Mouse (Mus musculus): ENCODE results near the gene Tssk3. TPM values are rescaled to one million over a fixed set of nuclear protein-coding genes. Genes with fewer than 3 reads are reported as not detected.

Tssk3 gene
- total RNA-seq, 2 experiments from 2014 or later = not detected

GRCm38 (mm10) chr4:129496631-129497030 is 5.8 kb upstream of the Tssk3 start:
- H3K4me3 ChIP-seq = no peak overlapping the region
- intact Hi-C loops (cut with DNase I) = no loop called here
- no peak for TF ChIP-seq CTCF (IDR thresholded peaks at IDR 0.05)
- no peak for DNase-seq (ENCODE audit: extremely low spot score in 1 of 2, low spot score in 2 of 2)
- peak overlapping the region; percentile 78 for H3K27ac ChIP-seq

GRCm38 (mm10) chr4:129495672-129496562 is 5.1 kb upstream of the Tssk3 start:
- Histone ChIP-seq H3K4me3 (no peak overlapping the region), H3K27ac (peak overlapping the region; percentile 78)
- TF ChIP-seq CTCF (IDR thresholded peaks at IDR 0.05) = peak; percentile 15
- DNase-seq (ENCODE audit: extremely low spot score in 1 of 2, low spot score in 2 of 2) = peak; percentile 27 to 43
- intact Hi-C loops (cut with DNase I) = no loop called here

- DNase-seq (ENCODE audit: extremely low spot score in 1 of 2, low spot score in 2 of 2) = no peak
- intact Hi-C loops (cut with DNase I) = loop anchor here (5.0 kb wide), 1 partner anchor 113 kb away; no protein-coding TSS in a partner anchor
- TF ChIP-seq CTCF (IDR thresholded peaks at IDR 0.05) = no peak; the same call in none of the 2 replicates
- Histone ChIP-seq H3K4me3 (no peak overlapping the region), H3K27ac (no peak overlapping the region)
Measured at GRCm38 (mm10) chr4:129494681-129495080, 3.9 kb upstream of the Tssk3 start.

GRCm38 (mm10) chr4:129481090-129481489 is 9.7 kb downstream of the Tssk3 start:
- intact Hi-C loops (cut with DNase I) = no loop called here
- no peak for TF ChIP-seq CTCF (IDR thresholded peaks at IDR 0.05)
- Histone ChIP-seq H3K27ac (no peak overlapping the region), H3K4me3 (no peak overlapping the region)
- no peak for DNase-seq (ENCODE audit: extremely low spot score in 1 of 2, low spot score in 2 of 2)

- H3K27ac ChIP-seq = no peak overlapping the region
- H3K4me3 ChIP-seq = no peak overlapping the region
- intact Hi-C loops (cut with DNase I) = no loop called here
- no peak for DNase-seq (ENCODE audit: extremely low spot score in 1 of 2, low spot score in 2 of 2)
- no peak for TF ChIP-seq CTCF (IDR thresholded peaks at IDR 0.05)
Measured at GRCm38 (mm10) chr4:129479863-129480262, 11.0 kb downstream of the Tssk3 start.

GRCm38 (mm10) chr4:129476047-129476446 is 14.8 kb downstream of the Tssk3 start:
- intact Hi-C loops (cut with DNase I) = no loop called here

GRCm38 (mm10) chr4:129464286-129464815 is 26.5 kb downstream of the Tssk3 start:
- H3K27ac ChIP-seq = no peak overlapping the region
- intact Hi-C loops (cut with DNase I) = loop anchor here (5.0 kb wide), 1 partner anchor 272 kb away; no protein-coding TSS in a partner anchor
- DNase-seq (ENCODE audit: extremely low spot score in 1 of 2, low spot score in 2 of 2) = no peak
- no peak overlapping the region for H3K4me3 ChIP-seq
- TF ChIP-seq CTCF (IDR thresholded peaks at IDR 0.05) = no peak

More at GRCm38 (mm10) chr4:129476047-129476446, 14.8 kb downstream of the Tssk3 start:
- Histone ChIP-seq H3K4me3 (no peak overlapping the region), H3K27ac (no peak overlapping the region)
- DNase-seq (ENCODE audit: extremely low spot score in 1 of 2, low spot score in 2 of 2) = no peak
- no peak for TF ChIP-seq CTCF (IDR thresholded peaks at IDR 0.05)

GRCm38 (mm10) chr4:129463097-129464059 is 27.4 kb downstream of the Tssk3 start:
- intact Hi-C loops (cut with DNase I) = loop anchor here (5.0 kb wide), 1 partner anchor 271 kb away; no protein-coding TSS in a partner anchor

GRCm38 (mm10) chr4:129462118-129462517 is 28.7 kb downstream of the Tssk3 start:
- Histone ChIP-seq H3K27ac (peak overlapping the region; percentile 86), H3K4me3 (peak overlapping the region; percentile 75)
- DNase-seq (ENCODE audit: extremely low spot score in 1 of 2, low spot score in 2 of 2) = no peak
- TF ChIP-seq CTCF (IDR thresholded peaks at IDR 0.05) = no peak
- intact Hi-C loops (cut with DNase I) = loop anchor here (5.0 kb wide), 1 partner anchor 270 kb away; no protein-coding TSS in a partner anchor

More at GRCm38 (mm10) chr4:129463097-129464059, 27.4 kb downstream of the Tssk3 start:
- TF ChIP-seq CTCF (IDR thresholded peaks at IDR 0.05) = no peak
- Histone ChIP-seq H3K4me3 (no peak overlapping the region), H3K27ac (no peak overlapping the region)
- no peak for DNase-seq (ENCODE audit: extremely low spot score in 1 of 2, low spot score in 2 of 2)

- TF ChIP-seq CTCF (IDR thresholded peaks at IDR 0.05) = no peak
- intact Hi-C loops (cut with DNase I) = loop anchor here (1.0 to 5.0 kb wide), 2 partner anchors 126 to 269 kb away; partner anchors contain the start of genes Rbbp4 and Zbtb8os
- DNase-seq (ENCODE audit: extremely low spot score in 1 of 2, low spot score in 2 of 2) = peak; percentile 98 to 99
- Histone ChIP-seq H3K27ac (peak within 1 kb of the TSS; percentile 86), H3K4me3 (peak within 1 kb of the TSS; percentile 75)
Measured at GRCm38 (mm10) chr4:129461183-129461960, 29.4 kb downstream of the Tssk3 start, which contains the start of gene Bsdc1. Gene Bsdc1 (plus strand): TSS chr4:129461581.
